Mouse (Mus musculus): ENCODE data around the gene Ugcg. TPM values are rescaled to one million over a fixed set of nuclear protein-coding genes. Genes with fewer than 3 reads are reported as not detected.

The Ugcg gene
- total RNA-seq, 2 experiments from 2014 or later: 28.0 to 29.0 TPM

- no peak for DNase-seq (ENCODE audit: low spot score in 2 of 2)
Measured at GRCm38 (mm10) chr4:59189546-59190237, 635 bp downstream of the Ugcg start.

- no peak for DNase-seq (ENCODE audit: low spot score in 2 of 2)
Measured at GRCm38 (mm10) chr4:59190650-59191424, 1.8 kb downstream of the Ugcg start.

GRCm38 (mm10) chr4:59194731-59195496 lies 5.9 kb downstream of the Ugcg start:
- no peak for DNase-seq (ENCODE audit: low spot score in 2 of 2)

- no peak for DNase-seq (ENCODE audit: low spot score in 2 of 2)
Measured at GRCm38 (mm10) chr4:59196346-59197077, 7.5 kb downstream of the Ugcg start.

- DNase-seq (ENCODE audit: low spot score in 2 of 2): no peak
Measured at GRCm38 (mm10) chr4:59197078-59197424, 8.0 kb downstream of the Ugcg start.

- DNase-seq (ENCODE audit: low spot score in 2 of 2): no peak
Measured at GRCm38 (mm10) chr4:59197462-59197861, 8.4 kb downstream of the Ugcg start.

- peak in 1 of 2 experiments; percentile 62 for DNase-seq (ENCODE audit: low spot score in 2 of 2)
Measured at GRCm38 (mm10) chr4:59199341-59199740, 10.3 kb downstream of the Ugcg start.

GRCm38 (mm10) chr4:59199805-59200204 lies 10.7 kb downstream of the Ugcg start:
- no peak for DNase-seq (ENCODE audit: low spot score in 2 of 2)

GRCm38 (mm10) chr4:59200636-59201035 lies 11.6 kb downstream of the Ugcg start:
- no peak for DNase-seq (ENCODE audit: low spot score in 2 of 2)

- no peak for DNase-seq (ENCODE audit: low spot score in 2 of 2)
Measured at GRCm38 (mm10) chr4:59204616-59205015, 15.6 kb downstream of the Ugcg start.

GRCm38 (mm10) chr4:59205758-59206340 lies 16.8 kb downstream of the Ugcg start:
- no peak for DNase-seq (ENCODE audit: low spot score in 2 of 2)

- no peak for DNase-seq (ENCODE audit: low spot score in 2 of 2)
Measured at GRCm38 (mm10) chr4:59206600-59206999, 17.5 kb downstream of the Ugcg start.

- no peak for DNase-seq (ENCODE audit: low spot score in 2 of 2)
Measured at GRCm38 (mm10) chr4:59208607-59209006, 19.6 kb downstream of the Ugcg start.

- DNase-seq (ENCODE audit: low spot score in 2 of 2): no peak
Measured at GRCm38 (mm10) chr4:59211181-59211580, 22.1 kb downstream of the Ugcg start.

- no peak for DNase-seq (ENCODE audit: low spot score in 2 of 2)
Measured at GRCm38 (mm10) chr4:59213833-59214232, 24.8 kb downstream of the Ugcg start.

- DNase-seq (ENCODE audit: low spot score in 2 of 2): no peak
Measured at GRCm38 (mm10) chr4:59214695-59215094, 25.6 kb downstream of the Ugcg start.

- DNase-seq (ENCODE audit: low spot score in 2 of 2): no peak
Measured at GRCm38 (mm10) chr4:59215585-59215984, 26.5 kb downstream of the Ugcg start.

- no peak for DNase-seq (ENCODE audit: low spot score in 2 of 2)
Measured at GRCm38 (mm10) chr4:59217101-59217500, 28.0 kb downstream of the Ugcg start.

GRCm38 (mm10) chr4:59218154-59218553 lies 29.1 kb downstream of the Ugcg start:
- DNase-seq (ENCODE audit: low spot score in 2 of 2): no peak

GRCm38 (mm10) chr4:59222226-59222625 lies 33.2 kb downstream of the Ugcg start:
- no peak for DNase-seq (ENCODE audit: low spot score in 2 of 2)

- DNase-seq (ENCODE audit: low spot score in 2 of 2): no peak
Measured at GRCm38 (mm10) chr4:59223055-59223615, 34.1 kb downstream of the Ugcg start.

All from gastrocnemius, postnatal 4 days (tissue).